Mouse (Mus musculus) ES-E14 (cell line): Measurements from ENCODE around the gene Setd6. TPM values are rescaled to one million over a fixed set of nuclear protein-coding genes. Genes with fewer than 3 reads are reported as not detected.

Experiments
- DNase-seq: peaks from one replicate; pipeline ENCODE4 v3.0.0-alpha.2; 2013; ENCODE audit warnings: low read depth, low spot score
- H3K27ac ChIP-seq: 2 replicates; pipeline ENCODE4 v1.5.1; 2012; ENCODE audit warnings: low read depth, mild to moderate bottlenecking, low read length, moderate library complexity, mixed read lengths; ENCODE audit not compliant: poor library complexity, insufficient read depth, severe bottlenecking
- H3K36me3 ChIP-seq: 2 replicates; pipeline ENCODE4 v1.6.1; 2012; ENCODE audit warnings: mild to moderate bottlenecking, low read length, moderate library complexity, mixed read lengths; ENCODE audit not compliant: control insufficient read depth, poor library complexity, insufficient read depth, severe bottlenecking
- H3K4me1 ChIP-seq, 2 experiments: fragments of 150-350 bp in 1 of 2; sonication (generic) in 1 of 2; 2 replicates each; pipeline ENCODE4 v1.6.1; 2012; ENCODE audit warnings: low read length in 2 of 2, mild to moderate bottlenecking in 1 of 2, mixed read lengths in 1 of 2; ENCODE audit not compliant: control insufficient read depth in 2 of 2, insufficient read depth in 2 of 2, poor library complexity in 1 of 2
- H3K4me3 ChIP-seq, 2 experiments: fragments of 150-350 bp in 1 of 2; sonication (generic) in 1 of 2; 2 replicates each; pipeline ENCODE4 v1.5.1; 2012; ENCODE audit warnings: low read length in 2 of 2, low read depth in 1 of 2, mild to moderate bottlenecking in 1 of 2, mixed read lengths in 1 of 2; ENCODE audit not compliant: insufficient read depth in 1 of 2, poor library complexity in 1 of 2, severe bottlenecking in 1 of 2
- H3K9ac ChIP-seq: 2 replicates; pipeline ENCODE4 v1.6.1; 2012; ENCODE audit warnings: low read depth, mild to moderate bottlenecking, low read length, mixed read lengths; ENCODE audit not compliant: poor library complexity, insufficient read depth, severe bottlenecking
- H3K9me3 ChIP-seq: fragments of 150-350 bp; sonication (generic); 2 replicates; pipeline ENCODE4 v1.6.1; 2012; ENCODE audit warnings: low read depth, mild to moderate bottlenecking, low read length; ENCODE audit not compliant: control insufficient read depth, insufficient read depth
- CHD2 ChIP-seq: IDR thresholded peaks from 2 replicates; pipeline ENCODE4 v1.6.1; 2014; ENCODE audit warnings: mild to moderate bottlenecking, low read depth, low read length, inconsistent platforms
- HCFC1 ChIP-seq: IDR thresholded peaks from 2 replicates; pipeline ENCODE4 v1.6.1; 2012; ENCODE audit warnings: low read length, inconsistent platforms, borderline replicate concordance; ENCODE audit not compliant: insufficient read depth
- MAFK ChIP-seq: IDR thresholded peaks from 2 replicates; pipeline ENCODE4 v1.6.1; 2014; ENCODE audit warnings: mild to moderate bottlenecking, low read depth, low read length, inconsistent platforms; ENCODE audit not compliant: insufficient read depth
- ZC3H11A ChIP-seq: IDR thresholded peaks from 2 replicates; pipeline ENCODE4 v1.6.1; 2012; ENCODE audit warnings: low read depth, mild to moderate bottlenecking, inconsistent platforms, low read length, borderline replicate concordance
- ZNF384 ChIP-seq: IDR thresholded peaks from 2 replicates; pipeline ENCODE4 v1.6.1; 2012; ENCODE audit warnings: low read depth, low read length, inconsistent platforms
- in situ Hi-C, 2 experiments: fragments of 600-800 bp; cut with MboI; formaldehyde crosslinking; loops; one replicate each; pipeline ENCODE4 v1.15.1; 2025; ENCODE audit warnings: low sequenced_read_pairs in 2 of 2, inconsistent platforms in 1 of 2; ENCODE audit not compliant: unreplicated experiment in 2 of 2
- total RNA-seq: library from RNA; depleted of rRNA; stranded (reverse); fragments of 300-350 nt; gene quantifications from 2 replicates; pipeline ENCODE4 v1.2.3, GENCODE M21; 2012; rRNA removed

The Setd6 gene
- total RNA-seq: 61.2 and 93.9 TPM in 2 replicates

DNA sequence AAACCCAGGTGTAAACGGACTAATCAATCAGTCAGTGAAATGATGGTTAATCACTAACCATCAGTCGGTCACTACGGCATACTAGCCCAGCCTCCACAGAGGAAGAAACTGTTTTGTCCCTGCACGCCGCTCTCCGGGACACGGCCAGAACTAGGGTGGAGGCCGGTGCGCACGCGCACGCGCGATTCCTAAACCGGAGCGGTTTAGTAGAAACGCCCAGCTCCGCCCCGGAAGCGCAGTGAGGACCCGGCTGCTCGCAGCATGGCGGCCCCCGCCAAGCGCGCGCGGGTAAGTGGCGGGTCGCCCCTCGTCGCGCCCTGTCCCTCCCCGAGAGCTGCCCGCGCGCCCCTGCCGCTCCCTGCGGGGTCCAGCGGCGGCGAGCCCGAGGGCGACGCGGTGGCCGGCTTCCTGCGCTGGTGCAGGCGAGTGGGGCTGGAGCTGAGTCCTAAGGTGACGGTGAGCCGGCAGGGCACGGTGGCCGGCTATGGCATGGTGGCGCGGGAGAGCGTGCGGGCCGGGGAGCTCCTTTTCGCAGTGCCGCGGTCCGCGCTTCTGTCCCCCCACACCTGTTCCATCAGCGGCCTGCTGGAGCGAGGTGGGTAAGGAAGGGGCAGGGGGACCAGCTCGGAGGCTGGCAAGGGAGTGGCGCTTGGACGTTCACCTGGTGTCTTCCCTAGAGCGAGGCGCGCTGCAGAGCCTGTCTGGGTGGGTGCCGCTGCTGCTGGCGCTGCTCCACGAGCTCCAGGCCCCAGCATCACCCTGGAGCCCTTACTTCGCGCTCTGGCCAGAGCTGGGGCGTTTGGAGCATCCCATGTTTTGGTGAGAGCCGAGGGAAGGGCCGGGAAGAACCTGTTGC is at the start of gene Setd6:
Setd6 (plus strand) TSS at position 206 of the 856 bp plus-strand sequence.
- peaks cover 21% of the 10 kb centered on the region for H3K36me3 ChIP-seq
- peaks cover 2 to 21% of the 10 kb centered on the region in 2 experiments for H3K4me1 ChIP-seq
- H3K4me3 ChIP-seq: peak within 1 kb of the TSS; percentile 92 to 96
- in situ Hi-C loops: no loop called here
- TF ChIP-seq MAFK: no peak
- TF ChIP-seq ZNF384: no peak
- no peak for TF ChIP-seq ZC3H11A
- no peak for TF ChIP-seq CHD2
- no peak; the same call in 1 of the 2 replicates for TF ChIP-seq HCFC1
- H3K9ac ChIP-seq: peak within 1 kb of the TSS; percentile 96
- no peaks in the 10 kb centered on the region for H3K9me3 ChIP-seq
- peak within 1 kb of the TSS; percentile 64 for H3K27ac ChIP-seq
- peak; percentile 68 for DNase-seq

DNA sequence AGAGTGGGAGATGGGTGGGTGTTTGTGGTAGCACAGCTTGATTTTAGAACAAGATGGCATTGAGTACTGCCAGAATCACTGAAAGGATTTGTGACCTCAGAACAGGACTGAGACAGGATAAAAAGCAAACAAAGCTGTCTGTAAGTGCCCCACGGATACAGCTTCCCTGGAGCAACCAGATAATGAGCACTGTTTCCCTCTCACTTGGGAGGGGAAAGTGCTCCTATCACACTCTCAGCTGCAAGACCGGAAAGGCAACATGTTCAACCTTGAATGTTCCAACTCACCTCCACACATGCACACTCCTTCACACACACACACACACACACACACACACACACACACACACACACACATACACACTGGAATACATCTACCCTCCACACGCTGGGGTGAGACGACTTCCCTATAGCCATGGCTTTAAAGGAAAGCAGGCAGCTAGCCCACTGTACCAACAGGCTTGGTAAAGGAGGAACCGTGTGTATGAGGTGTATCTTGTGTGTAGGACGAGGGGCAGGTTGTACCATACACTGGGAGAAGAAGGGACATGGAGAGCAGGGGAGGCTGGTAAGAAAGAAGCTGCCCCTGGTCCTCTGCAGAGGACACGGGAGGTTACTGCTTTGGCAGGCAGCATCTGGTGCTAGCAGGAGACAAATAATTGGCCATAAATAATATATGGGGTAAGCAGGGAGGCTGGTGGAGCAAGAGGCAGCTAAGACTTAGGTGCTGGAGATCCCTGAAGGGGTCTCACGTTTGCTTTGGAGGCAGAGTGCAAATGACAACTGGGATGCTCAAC is 47.3 kb upstream of the Setd6 start:
- Histone ChIP-seq H3K9ac (no peak overlapping the region), H3K36me3 (no peaks in the 10 kb centered on the region), H3K27ac (no peak overlapping the region), H3K4me1 (no peaks in the 10 kb centered on the region), H3K4me3 (no peak overlapping the region), H3K9me3 (no peaks in the 10 kb centered on the region)
- in situ Hi-C loops: no loop called here
- TF ChIP-seq ZNF384 (no peak), ZC3H11A (no peak), CHD2 (no peak), HCFC1 (no peak), MAFK (no peak)
- no peak for DNase-seq

DNA sequence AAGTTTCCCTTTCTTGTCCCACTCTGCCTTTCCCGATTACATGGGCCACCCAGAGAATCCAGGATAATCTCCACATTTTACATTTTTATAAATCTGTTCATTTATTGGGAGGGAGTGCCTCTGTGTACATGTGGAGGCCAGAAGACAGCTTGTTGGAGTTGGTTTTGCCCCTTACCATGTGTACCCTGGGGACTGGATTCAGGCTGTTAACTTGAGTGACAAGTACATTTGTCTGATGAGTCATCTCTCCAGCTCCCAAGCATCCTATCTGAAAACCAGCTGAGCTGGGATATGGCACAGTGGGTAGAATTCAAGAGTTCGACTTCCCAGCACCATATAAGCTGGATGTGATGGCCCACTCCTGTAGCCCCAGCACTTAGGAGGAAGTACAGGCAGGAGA is 45.7 kb upstream of the Setd6 start:
- TF ChIP-seq ZC3H11A (no peak), ZNF384 (no peak), MAFK (no peak), HCFC1 (no peak), CHD2 (no peak)
- DNase-seq: no peak
- no peaks in the 10 kb centered on the region for H3K4me1 ChIP-seq
- no peaks in the 10 kb centered on the region for H3K36me3 ChIP-seq
- no peak overlapping the region for H3K27ac ChIP-seq
- H3K4me3 ChIP-seq: no peak overlapping the region
- no peak overlapping the region for H3K9ac ChIP-seq
- in situ Hi-C loops: no loop called here
- no peaks in the 10 kb centered on the region for H3K9me3 ChIP-seq

DNA sequence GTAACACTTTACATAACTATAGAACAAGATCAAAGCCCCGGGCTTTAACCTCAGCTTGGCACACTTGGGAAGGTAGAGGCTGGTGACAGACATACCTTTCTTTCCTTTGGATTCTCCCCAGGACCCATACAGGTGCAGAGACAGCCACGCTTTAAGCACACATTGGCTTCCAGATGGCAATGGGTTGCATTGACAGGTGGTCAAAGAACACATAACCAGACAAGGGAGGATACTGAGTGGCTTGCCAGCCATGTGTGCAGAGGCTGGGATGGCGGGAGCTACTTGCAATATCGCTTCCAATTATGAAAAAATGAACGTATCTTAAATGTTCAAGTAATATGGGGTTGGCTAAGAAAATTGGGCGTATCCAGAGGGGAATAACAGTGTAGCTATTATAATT is 43.8 kb upstream of the Setd6 start:
- in situ Hi-C loops: no loop called here
- no peaks in the 10 kb centered on the region for H3K9me3 ChIP-seq
- H3K4me1 ChIP-seq: peaks cover 0 to 2% of the 10 kb centered on the region in 2 experiments; a peak in 1 of 4 replicates
- H3K36me3 ChIP-seq: no peaks in the 10 kb centered on the region
- TF ChIP-seq HCFC1 (no peak), MAFK (no peak)
- H3K27ac ChIP-seq: no peak overlapping the region
- H3K9ac ChIP-seq: no peak overlapping the region
- no peak for DNase-seq
- no peak overlapping the region for H3K4me3 ChIP-seq
